Mouse (Mus musculus) mature B cell (primary cell): ENCODE results near the gene Txlnb.
"Not testable (repeated sequence)": the region's sequence is repeated elsewhere in the genome, so short reads cannot be mapped to it uniquely, and the experiment has no call there.

Experiments used
- in situ Hi-C: fragments of 300-500 bp; cut with MboI; formaldehyde crosslinking; loops from 2 replicates; pipeline ENCODE4 v1.14.3; 2019

Txlnb gene

GRCm38 (mm10) chr10:17795767-17796631 is at the start of gene Txlnb:
Gene Txlnb, plus strand, starts transcription at chr10:17796226.
- in situ Hi-C loops = no loop called here

GRCm38 (mm10) chr10:17752478-17752877 is 43.5 kb upstream of the Txlnb start:
- in situ Hi-C loops = no loop called here

- in situ Hi-C loops = no loop called here
These were observed 36.3 kb upstream of the Txlnb start for GRCm38 (mm10) chr10:17759772-17760171.

- in situ Hi-C loops = no loop called here
These were observed 35.0 kb upstream of the Txlnb start for GRCm38 (mm10) chr10:17760750-17761613.

GRCm38 (mm10) chr10:17761652-17762051 is 34.4 kb upstream of the Txlnb start:
- in situ Hi-C loops = no loop called here

- in situ Hi-C loops = no loop called here
These were observed 33.1 kb upstream of the Txlnb start for GRCm38 (mm10) chr10:17762946-17763345.

GRCm38 (mm10) chr10:17769856-17770255 is 26.2 kb upstream of the Txlnb start:
- in situ Hi-C loops = no loop called here

GRCm38 (mm10) chr10:17772364-17772763 is 23.7 kb upstream of the Txlnb start:
- in situ Hi-C loops = no loop called here

GRCm38 (mm10) chr10:17774366-17774765 is 21.7 kb upstream of the Txlnb start:
- in situ Hi-C loops = no loop called here

GRCm38 (mm10) chr10:17775079-17775478 is 20.9 kb upstream of the Txlnb start:
- in situ Hi-C loops = no loop called here

- in situ Hi-C loops = not testable (repeated sequence)
These were observed 19.3 kb upstream of the Txlnb start for GRCm38 (mm10) chr10:17776684-17777083.

- in situ Hi-C loops = no loop called here
These were observed 9.3 kb upstream of the Txlnb start for GRCm38 (mm10) chr10:17786771-17787170.

GRCm38 (mm10) chr10:17787938-17788337 is 8.1 kb upstream of the Txlnb start:
- in situ Hi-C loops = no loop called here

GRCm38 (mm10) chr10:17788347-17788746 is 7.7 kb upstream of the Txlnb start:
- in situ Hi-C loops = no loop called here

- in situ Hi-C loops = no loop called here
These were observed 2.1 kb upstream of the Txlnb start for GRCm38 (mm10) chr10:17793926-17794325.

GRCm38 (mm10) chr10:17794443-17794842 is 1.6 kb upstream of the Txlnb start:
- in situ Hi-C loops = no loop called here

- in situ Hi-C loops = no loop called here
These were observed 799 bp upstream of the Txlnb start for GRCm38 (mm10) chr10:17795227-17795626.

- in situ Hi-C loops = no loop called here
These were observed 1.0 kb downstream of the Txlnb start for GRCm38 (mm10) chr10:17796846-17797631.

GRCm38 (mm10) chr10:17797681-17798080 is 1.7 kb downstream of the Txlnb start:
- in situ Hi-C loops = no loop called here

GRCm38 (mm10) chr10:17801788-17802187 is 5.8 kb downstream of the Txlnb start:
- in situ Hi-C loops = no loop called here

- in situ Hi-C loops = no loop called here
These were observed 12.5 kb downstream of the Txlnb start for GRCm38 (mm10) chr10:17808526-17808925.

- in situ Hi-C loops = no loop called here
These were observed 19.0 kb downstream of the Txlnb start for GRCm38 (mm10) chr10:17815052-17815451.
